Mouse (Mus musculus): Measurements from ENCODE around the gene Banp. TPM values are rescaled to one million over a fixed set of nuclear protein-coding genes. Genes with fewer than 3 reads are reported as not detected.

Gene Banp
- total RNA-seq, 2 experiments from 2014 or later: 8.8 to 18.7 TPM

DNA sequence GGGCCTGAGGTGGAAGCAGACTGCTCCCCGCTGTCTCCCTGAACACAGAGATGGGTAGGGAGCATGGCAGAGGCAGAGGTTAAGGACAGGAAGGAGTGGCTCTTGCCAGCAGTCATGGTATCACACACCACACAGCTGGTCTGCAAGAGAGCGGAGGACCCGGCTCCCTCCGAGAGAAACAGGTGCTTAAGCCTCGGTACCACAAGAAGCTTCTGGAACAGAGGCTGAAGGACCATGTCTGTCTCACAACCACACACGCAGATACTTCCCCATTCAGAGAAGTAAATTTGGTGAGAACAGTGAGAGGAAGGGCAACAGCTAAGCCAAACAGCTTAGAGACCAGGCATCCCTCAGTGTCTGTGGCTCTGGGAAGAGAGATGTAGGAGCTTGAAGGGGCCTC lies 38.1 kb upstream of the Banp start:
- Histone ChIP-seq H3K27ac (no peak overlapping the region), H3K4me3 (no peak overlapping the region)
- DNase-seq: no peak
- TF ChIP-seq CTCF (IDR thresholded peaks at IDR 0.05): no peak
- intact Hi-C loops (cut with DNase I): no loop called here

DNA sequence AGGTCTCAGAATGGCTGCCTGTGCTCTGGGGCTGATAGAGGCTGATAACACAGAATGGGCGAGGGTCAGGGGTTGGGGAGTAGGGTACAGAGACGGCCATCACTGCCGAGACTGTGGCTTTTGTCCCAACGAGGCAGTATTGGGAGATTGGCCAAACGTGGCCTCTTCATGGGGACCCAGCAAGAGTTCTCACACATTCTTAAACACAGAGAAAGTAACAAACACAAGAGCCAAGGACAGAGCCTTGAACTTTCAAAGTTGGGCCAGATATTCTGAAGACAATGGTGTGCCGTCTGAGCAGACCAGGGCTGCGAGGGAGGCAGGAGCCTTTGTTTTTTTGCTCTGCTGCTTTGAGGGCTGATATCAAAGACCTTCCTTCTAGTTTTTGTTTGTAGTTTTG lies 37.6 kb upstream of the Banp start:
- Histone ChIP-seq H3K4me3 (no peak overlapping the region), H3K27ac (no peak overlapping the region)
- DNase-seq: no peak
- intact Hi-C loops (cut with DNase I): no loop called here
- no peak for TF ChIP-seq CTCF (IDR thresholded peaks at IDR 0.05)

DNA sequence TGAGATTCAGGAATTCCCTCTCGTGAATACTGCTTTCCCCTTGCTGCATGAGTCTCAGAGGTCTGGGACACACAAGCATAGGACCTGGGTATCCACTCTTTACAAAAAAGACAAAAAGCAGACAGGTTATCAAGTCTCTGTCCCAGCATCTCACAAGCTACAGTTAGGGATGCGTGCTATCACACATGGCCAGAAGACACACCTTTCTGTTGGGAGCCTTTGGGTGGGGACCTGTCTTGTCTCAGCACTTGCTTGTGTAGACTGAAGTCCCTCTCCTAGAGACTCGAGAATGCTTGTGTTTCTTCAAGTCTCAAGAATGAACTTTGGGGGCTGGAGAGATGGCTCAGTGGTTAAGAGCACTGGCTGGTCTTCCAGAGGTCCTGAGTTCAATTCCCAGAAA lies 36.7 kb upstream of the Banp start:
- no peak for TF ChIP-seq CTCF (IDR thresholded peaks at IDR 0.05)
- no peak overlapping the region for H3K27ac ChIP-seq
- no peak overlapping the region for H3K4me3 ChIP-seq
- DNase-seq: no peak
- intact Hi-C loops (cut with DNase I): no loop called here

DNA sequence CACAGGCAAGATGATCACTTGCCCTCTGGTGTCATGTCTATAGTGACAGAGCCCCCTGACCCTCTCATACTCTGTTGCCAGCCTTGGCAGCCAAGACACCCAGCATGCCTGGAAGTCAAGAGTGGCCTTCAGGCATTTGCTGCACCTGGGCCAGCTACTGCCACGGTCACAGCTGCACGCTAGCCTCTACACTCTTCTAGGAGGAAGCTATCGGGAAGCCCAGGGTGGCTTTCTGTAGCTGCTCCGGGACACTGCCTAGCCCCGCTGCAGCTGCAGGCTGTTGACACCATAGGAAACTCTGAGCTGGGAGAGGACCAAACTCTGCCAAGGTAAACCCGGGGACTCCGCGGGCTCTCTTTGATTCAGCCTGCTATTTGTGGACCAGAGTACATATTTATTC lies 36.2 kb upstream of the Banp start:
- TF ChIP-seq CTCF (IDR thresholded peaks at IDR 0.05): no peak
- intact Hi-C loops (cut with DNase I): no loop called here
- Histone ChIP-seq H3K4me3 (no peak overlapping the region), H3K27ac (no peak overlapping the region)
- no peak for DNase-seq

DNA sequence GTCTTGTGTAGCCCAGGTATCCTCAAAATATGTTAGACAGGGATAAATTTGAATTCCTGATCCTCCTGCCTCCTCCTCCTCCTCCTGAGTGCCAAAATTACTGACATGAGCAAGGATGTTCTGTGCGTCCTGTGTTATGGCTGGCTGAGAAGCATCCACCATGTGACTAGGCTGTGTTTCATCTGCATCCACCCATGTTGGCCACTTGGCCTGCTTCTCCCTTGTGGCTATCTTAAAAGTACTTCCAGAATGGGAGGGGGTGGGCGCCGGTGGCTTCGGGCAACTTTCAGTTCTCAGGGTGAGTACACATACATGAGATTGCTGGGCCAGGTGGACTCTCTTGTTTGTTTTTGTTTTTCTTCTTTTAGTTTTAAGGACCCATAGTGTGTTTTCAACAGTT lies 30.4 kb upstream of the Banp start:
- intact Hi-C loops (cut with DNase I): no loop called here
- DNase-seq: no peak
- Histone ChIP-seq H3K4me3 (no peak overlapping the region), H3K27ac (no peak overlapping the region)
- no peak for TF ChIP-seq CTCF (IDR thresholded peaks at IDR 0.05)

DNA sequence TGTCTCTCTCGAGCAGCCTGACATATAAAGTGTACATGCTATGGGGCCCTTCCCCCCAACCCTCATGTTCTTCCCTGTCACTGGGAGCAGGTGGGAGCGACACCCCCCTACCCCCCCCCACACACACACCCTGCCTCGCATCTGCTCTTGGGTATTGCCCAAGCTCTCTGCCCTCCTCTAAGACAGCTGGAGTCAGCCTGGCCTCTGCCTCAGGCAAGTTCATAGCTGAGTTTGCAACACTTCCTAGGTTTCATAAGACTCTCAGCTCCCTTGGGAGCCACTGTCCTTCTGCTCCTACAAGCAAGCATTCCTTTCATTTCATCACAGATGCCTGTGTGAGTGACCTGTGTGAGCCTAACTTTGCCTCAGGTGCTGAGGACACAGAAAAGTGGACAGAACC lies 29.8 kb upstream of the Banp start:
- intact Hi-C loops (cut with DNase I): loop anchor here (10.0 kb wide), 1 partner anchor 225 kb away; no protein-coding TSS in a partner anchor
- peak; percentile 63 for DNase-seq
- no peak for TF ChIP-seq CTCF (IDR thresholded peaks at IDR 0.05)

DNA sequence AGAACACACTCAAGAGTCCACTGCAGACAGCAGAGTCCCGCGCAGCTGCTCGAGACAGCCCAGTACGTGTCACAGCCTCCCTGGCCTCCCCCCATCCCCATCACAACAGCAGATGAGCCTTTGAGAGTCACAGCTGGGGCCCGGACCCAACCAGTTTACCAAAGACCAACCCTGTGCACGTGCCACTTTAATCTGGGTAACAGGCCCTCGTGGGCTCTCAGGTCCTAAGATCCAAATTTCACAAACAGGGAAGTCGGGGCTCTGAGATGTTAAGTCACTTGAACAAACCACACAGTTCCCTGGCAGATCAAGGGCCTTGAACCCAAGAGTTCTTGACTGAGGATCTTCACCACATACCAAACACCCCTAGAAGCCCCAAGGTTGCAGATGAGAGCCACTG lies 28.0 kb upstream of the Banp start:
- intact Hi-C loops (cut with DNase I): loop anchor here (10.0 kb wide), 1 partner anchor 227 kb away; no protein-coding TSS in a partner anchor
- Histone ChIP-seq H3K4me3 (no peak overlapping the region), H3K27ac (peak overlapping the region; percentile 54)
- TF ChIP-seq CTCF (IDR thresholded peaks at IDR 0.05): no peak
- DNase-seq: no peak

More for the DNA sequence above, 29.8 kb upstream of the Banp start:
- H3K4me3 ChIP-seq: no peak overlapping the region
- no peak overlapping the region for H3K27ac ChIP-seq

DNA sequence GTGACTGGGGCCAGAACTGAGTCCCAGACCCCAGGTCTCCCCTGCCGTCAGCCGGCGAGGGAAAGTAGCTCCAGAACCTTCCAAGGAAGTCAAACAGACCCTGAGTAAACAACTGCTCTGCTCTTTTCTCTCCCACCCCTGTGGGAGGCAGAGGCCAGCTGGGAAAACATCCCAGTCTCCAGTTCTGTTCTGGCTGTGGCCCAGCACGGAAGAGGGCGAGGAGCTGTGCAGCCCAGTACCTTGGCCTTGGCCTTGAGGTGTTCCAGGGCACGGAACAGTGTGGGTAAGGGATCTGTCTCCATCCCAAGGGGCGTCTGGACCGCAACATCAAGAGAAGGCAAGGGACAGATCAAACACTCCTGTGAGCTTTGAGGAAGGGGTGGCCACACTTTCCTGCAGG lies 27.4 kb upstream of the Banp start:
- no peak overlapping the region for H3K4me3 ChIP-seq
- H3K27ac ChIP-seq: peak overlapping the region; percentile 54
- intact Hi-C loops (cut with DNase I): loop anchor here (10.0 kb wide), 1 partner anchor 227 kb away; no protein-coding TSS in a partner anchor
- no peak for TF ChIP-seq CTCF (IDR thresholded peaks at IDR 0.05)
- DNase-seq: peak; percentile 67

DNA sequence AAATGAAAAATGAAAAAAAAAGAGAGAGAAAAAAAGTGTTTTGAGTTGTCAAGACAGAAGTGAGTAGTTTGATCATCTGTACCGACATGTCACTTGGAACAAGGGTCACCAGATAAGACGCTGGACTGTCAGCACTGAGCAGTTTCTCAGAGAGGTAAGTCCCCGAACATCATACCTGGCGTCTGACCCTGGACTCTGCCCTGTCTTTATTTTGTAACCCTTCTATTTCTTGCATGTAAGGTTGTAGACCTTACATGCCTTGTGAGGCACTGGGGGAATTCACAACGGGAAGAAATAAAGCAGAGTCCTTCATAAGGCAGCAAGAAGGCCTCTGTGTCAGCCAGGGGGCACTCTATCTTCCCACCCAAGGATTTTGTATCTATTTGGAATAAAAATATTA lies 24.9 kb upstream of the Banp start:
- Histone ChIP-seq H3K27ac (no peak overlapping the region), H3K4me3 (no peak overlapping the region)
- no peak for TF ChIP-seq CTCF (IDR thresholded peaks at IDR 0.05)
- DNase-seq: no peak
- intact Hi-C loops (cut with DNase I): loop anchor here (1.0 to 10.0 kb wide), 2 partner anchors 74 to 230 kb away; no protein-coding TSS in a partner anchor

DNA sequence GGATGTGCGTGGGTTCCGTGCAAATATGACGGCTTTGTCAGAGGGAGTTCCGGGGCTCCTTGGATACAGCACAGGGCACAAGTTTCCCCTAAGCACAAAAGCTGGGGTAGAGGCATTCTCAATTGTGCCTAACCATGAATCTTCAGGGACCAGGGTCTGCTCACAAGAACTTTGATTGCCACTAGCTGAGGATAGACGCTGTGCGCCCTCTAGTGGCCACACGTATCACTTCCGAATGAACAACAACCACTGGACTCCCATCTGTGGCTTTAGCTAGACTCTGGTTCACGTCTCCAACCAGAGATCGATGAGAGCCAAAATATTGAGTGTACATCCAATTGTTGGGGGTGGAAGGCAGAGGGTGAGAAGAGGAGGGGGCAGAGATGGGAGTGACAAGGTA lies 23.9 kb upstream of the Banp start:
- Histone ChIP-seq H3K27ac (no peak overlapping the region), H3K4me3 (no peak overlapping the region)
- peak; percentile 93 for TF ChIP-seq CTCF (IDR thresholded peaks at IDR 0.05)
- peak; percentile 82 for DNase-seq
- intact Hi-C loops (cut with DNase I): loop anchor here (1.0 to 10.0 kb wide), 2 partner anchors 75 to 231 kb away; no protein-coding TSS in a partner anchor

DNA sequence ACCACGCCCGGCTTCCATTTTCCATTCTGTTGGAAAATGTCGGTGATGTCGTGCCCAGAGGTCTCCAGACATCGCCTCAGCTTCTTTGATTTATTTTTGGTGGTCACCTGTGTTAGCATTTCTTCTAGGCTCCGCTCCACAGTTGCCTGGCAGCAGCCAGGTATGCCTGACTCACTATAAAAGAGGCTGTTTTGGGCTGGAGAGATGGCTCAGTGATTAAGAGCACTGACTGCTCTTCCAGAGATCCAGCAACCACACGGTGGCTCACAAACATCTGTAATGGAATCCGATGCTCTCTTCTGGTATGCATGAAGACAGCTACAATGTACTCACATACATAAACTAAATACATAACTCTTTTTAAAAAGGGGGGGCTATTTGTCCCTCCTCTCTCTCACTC lies 23.3 kb upstream of the Banp start:
- no peak for TF ChIP-seq CTCF (IDR thresholded peaks at IDR 0.05)
- Histone ChIP-seq H3K27ac (no peak overlapping the region), H3K4me3 (no peak overlapping the region)
- DNase-seq: no peak
- intact Hi-C loops (cut with DNase I): loop anchor here (10.0 kb wide), 1 partner anchor 231 kb away; no protein-coding TSS in a partner anchor

DNA sequence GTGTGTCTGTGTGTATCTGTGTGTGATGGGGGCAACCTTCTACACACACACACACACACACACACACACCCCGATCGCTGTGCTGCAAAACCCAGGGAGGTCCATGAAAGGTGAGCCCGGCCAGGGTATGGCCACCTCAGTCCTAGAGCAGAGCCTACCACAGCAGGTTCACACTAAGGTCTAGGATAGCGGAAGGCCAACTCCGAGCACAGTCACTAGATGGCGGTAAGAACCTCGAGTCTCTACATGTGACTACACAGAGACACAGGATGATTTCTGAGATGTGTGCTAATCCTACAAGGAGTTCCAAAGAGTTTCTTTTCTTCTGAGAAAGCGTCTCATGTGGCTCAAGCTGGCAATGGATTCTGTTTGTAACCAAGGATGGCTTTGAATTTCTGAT lies 22.2 kb upstream of the Banp start:
- H3K27ac ChIP-seq: no peak overlapping the region
- peak; percentile 74 for DNase-seq
- peak; percentile 72 for TF ChIP-seq CTCF (IDR thresholded peaks at IDR 0.05)
- intact Hi-C loops (cut with DNase I): loop anchor here (10.0 kb wide), 1 partner anchor 233 kb away; no protein-coding TSS in a partner anchor
- no peak overlapping the region for H3K4me3 ChIP-seq

DNA sequence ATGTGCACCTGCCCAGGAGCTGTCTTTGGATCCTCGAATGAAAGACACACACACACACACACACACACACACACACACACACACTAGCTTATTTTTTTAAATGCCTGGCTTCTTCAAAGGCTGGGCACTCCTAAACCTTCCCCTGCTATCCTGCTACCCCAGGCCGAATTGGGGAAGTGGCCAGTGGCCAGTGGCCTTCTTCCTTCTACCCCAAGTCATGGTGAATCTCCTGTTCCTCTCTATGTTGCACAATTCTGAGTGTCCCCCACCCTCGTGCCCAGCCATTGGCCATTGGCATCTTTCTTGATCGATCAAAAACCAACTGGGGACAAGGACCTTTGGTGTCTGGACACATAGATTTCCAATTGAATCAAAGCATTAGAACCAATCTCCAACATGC lies 19.5 kb upstream of the Banp start:
- H3K4me3 ChIP-seq: no peak overlapping the region
- intact Hi-C loops (cut with DNase I): no loop called here
- no peak for DNase-seq
- no peak overlapping the region for H3K27ac ChIP-seq
- TF ChIP-seq CTCF (IDR thresholded peaks at IDR 0.05): no peak

DNA sequence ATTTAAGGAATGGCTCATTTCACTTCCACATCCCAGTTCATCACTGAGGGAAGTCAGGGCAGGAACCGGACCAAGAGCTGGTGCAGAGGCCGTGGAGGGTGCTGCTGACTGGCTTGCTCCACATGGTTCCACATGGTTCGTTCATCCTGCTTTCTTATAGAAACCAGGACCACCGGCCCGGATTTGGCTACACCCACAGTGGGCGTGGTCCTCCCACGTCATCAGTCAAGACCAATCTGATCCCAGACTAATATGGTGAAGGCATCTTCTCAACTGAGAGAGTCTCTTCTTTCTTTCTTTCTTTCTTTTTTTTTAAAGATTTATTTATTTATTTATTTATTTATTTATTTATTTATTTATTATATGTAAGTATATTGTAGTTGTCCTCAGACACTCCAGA lies 18.0 kb upstream of the Banp start:
- no peak overlapping the region for H3K4me3 ChIP-seq
- DNase-seq: no peak
- intact Hi-C loops (cut with DNase I): no loop called here
- no peak overlapping the region for H3K27ac ChIP-seq
- TF ChIP-seq CTCF (IDR thresholded peaks at IDR 0.05): no peak

All from gastrocnemius, adult 2 months (tissue).